Comparison of ENCODE assay signal across 10 mouse cellular contexts in genomic region chr13:53783492-53783891, GRCm38 (mm10).
DNase-seq lines count a peak whose midpoint lies in the region; ATAC-seq and TF ChIP-seq lines count a peak whose summit lies in the region.
"Had no signal": no experiment of that assay in that cellular context is flagged by ENCODE, and none has a peak within 500 bp of the region (broad histone marks: within the 10 kb centered on the region; RNA-seq: fewer than 3 reads in every experiment).

No protein-coding gene starts in this region.

- TF ChIP-seq CTCF in heart, adult 2 months (IDR thresholded peaks at IDR 0.05), result peak; percentile 88
- peak; percentile 96 for TF ChIP-seq CTCF in stomach, postnatal 0 days (IDR thresholded peaks at IDR 0.05; ENCODE audit: low read depth)

- no peaks in the 10 kb centered on the region for H3K27me3 ChIP-seq in heart, adult 2 months (ENCODE audit: control insufficient read depth, insufficient read depth, low read length)
- H3K27me3 ChIP-seq in heart, embryonic 11.5 days (ENCODE audit: control insufficient read depth, insufficient read depth, low read length), result no peaks in the 10 kb centered on the region
- H3K27me3 ChIP-seq in forebrain, embryonic 16.5 days (replicated peaks; ENCODE audit: control insufficient read depth, insufficient read depth, low read length), result no peaks in the 10 kb centered on the region; the same call in 1 of the 2 replicates
- H3K27me3 ChIP-seq in hindbrain, embryonic 16.5 days (replicated peaks; ENCODE audit: control insufficient read depth, insufficient read depth, low read length), result no peaks in the 10 kb centered on the region
- H3K27me3 ChIP-seq in midbrain, embryonic 15.5 days (replicated peaks), result no peaks in the 10 kb centered on the region
- H3K27me3 ChIP-seq in stomach, postnatal 0 days (ENCODE audit: control insufficient read depth, insufficient read depth, low read length), result no peaks in the 10 kb centered on the region

- no peak for ATAC-seq in heart, embryonic 11.5 days (replicated peaks; ENCODE audit: insufficient number of reproducible peaks, low FRiP score, low TSS enrichment)
- peak; percentile 72 for ATAC-seq in forebrain, embryonic 16.5 days
- ATAC-seq in hindbrain, embryonic 16.5 days, result peak; percentile 84
- peak; percentile 72 for ATAC-seq in midbrain, embryonic 15.5 days (replicated peaks)
- no peak for ATAC-seq in stomach, postnatal 0 days (ENCODE audit: low FRiP score, low TSS enrichment)

- no peak for TF ChIP-seq POLR2A in heart, adult 2 months (IDR thresholded peaks at IDR 0.05; ENCODE audit: insufficient read depth, low read depth, low read length)

- peak; percentile 46 to 50 for DNase-seq in heart, adult 2 months
- peak; percentile 36 for DNase-seq in cerebellum, adult 11-12 months
- DNase-seq in left cerebral cortex, adult 8-10 months (ENCODE audit: low spot score in 2 of 2), result peak; percentile 54 to 59
- DNase-seq in stomach, postnatal 0 days (ENCODE audit: low spot score), result peak; percentile 72

- intact Hi-C loops in heart, adult 2 months (cut with DNase I), result loop anchor here (1.0 kb wide), 1 partner anchor 280 kb away; no protein-coding TSS in a partner anchor

- no peaks in the 10 kb centered on the region for H3K9me3 ChIP-seq in heart, embryonic 11.5 days (replicated peaks; ENCODE audit: control insufficient read depth, low read length)
- H3K9me3 ChIP-seq in forebrain, embryonic 16.5 days (ENCODE audit: control insufficient read depth, low read length), result no peaks in the 10 kb centered on the region
- H3K9me3 ChIP-seq in hindbrain, embryonic 16.5 days (ENCODE audit: control insufficient read depth, low read length), result no peaks in the 10 kb centered on the region; the same call in none of the 2 replicates
- H3K9me3 ChIP-seq in midbrain, embryonic 15.5 days, result no peaks in the 10 kb centered on the region
- H3K9me3 ChIP-seq in stomach, postnatal 0 days (ENCODE audit: control insufficient read depth, low read length), result no peaks in the 10 kb centered on the region

- H3K4me3 ChIP-seq in heart, adult 2 months, result no peak overlapping the region
- H3K4me3 ChIP-seq in heart, embryonic 11.5 days (ENCODE audit: low read depth, low read length), result no peak overlapping the region
- H3K4me3 ChIP-seq in forebrain, embryonic 16.5 days (replicated peaks; ENCODE audit: low read length), result no peak overlapping the region
- no peak overlapping the region for H3K4me3 ChIP-seq in hindbrain, embryonic 16.5 days (ENCODE audit: low read length)
- H3K4me3 ChIP-seq in midbrain, embryonic 15.5 days, result no peak overlapping the region
- H3K4me3 ChIP-seq in stomach, postnatal 0 days (ENCODE audit: low read depth, low read length), result no peak overlapping the region

- no peaks in the 10 kb centered on the region for H3K79me2 ChIP-seq in heart, adult 2 months (replicated peaks; ENCODE audit: control insufficient read depth, insufficient read depth, low read length)

- no peak overlapping the region for H3K4me2 ChIP-seq in heart, embryonic 11.5 days
- H3K4me2 ChIP-seq in forebrain, embryonic 16.5 days (ENCODE audit: low read length), result no peak overlapping the region
- no peak overlapping the region for H3K4me2 ChIP-seq in hindbrain, embryonic 16.5 days (ENCODE audit: low read length)
- H3K4me2 ChIP-seq in midbrain, embryonic 15.5 days, result no peak overlapping the region
- no peak overlapping the region for H3K4me2 ChIP-seq in stomach, postnatal 0 days (replicated peaks; ENCODE audit: low read depth)

- TF ChIP-seq EP300 in heart, adult 2 months (IDR thresholded peaks at IDR 0.05; ENCODE audit: insufficient read depth, low read depth, low read length), result peak; percentile 65; the same call in 1 of the 2 replicates
- TF ChIP-seq EP300 in stomach, postnatal 0 days (optimal IDR thresholded peaks at IDR 0.05), result no peak

- H3K9ac ChIP-seq in heart, adult 2 months (ENCODE audit: low read depth, low read length), result no peak overlapping the region
- no peak overlapping the region for H3K9ac ChIP-seq in heart, embryonic 11.5 days (ENCODE audit: low read depth, low read length)
- no peak overlapping the region for H3K9ac ChIP-seq in forebrain, embryonic 16.5 days (replicated peaks; ENCODE audit: low read depth, low read length)
- H3K9ac ChIP-seq in hindbrain, embryonic 16.5 days (ENCODE audit: low read depth, low read length), result no peak overlapping the region
- H3K9ac ChIP-seq in midbrain, embryonic 15.5 days, result no peak overlapping the region
- H3K9ac ChIP-seq in stomach, postnatal 0 days (ENCODE audit: low read length), result no peak overlapping the region

- WGBS in heart, adult 2 months, result 18% methylated on average over 6 of the region's 6 CpGs
- WGBS in heart, embryonic 11.5 days (ENCODE audit: insufficient replicate concordance), result 17% methylated on average over 6 of the region's 6 CpGs
- WGBS in forebrain, embryonic 16.5 days, result 20% methylated on average over 6 of the region's 6 CpGs
- 16% methylated on average over 6 of the region's 6 CpGs for WGBS in hindbrain, embryonic 16.5 days
- 18% methylated on average over 6 of the region's 6 CpGs for WGBS in midbrain, embryonic 15.5 days
- WGBS in stomach, postnatal 0 days, result 21% methylated on average over 6 of the region's 6 CpGs

- H3K36me3 ChIP-seq in heart, adult 2 months (ENCODE audit: control insufficient read depth, insufficient read depth, low read length), result no peaks in the 10 kb centered on the region
- H3K36me3 ChIP-seq in heart, embryonic 11.5 days (ENCODE audit: control insufficient read depth, insufficient read depth, low read length), result no peaks in the 10 kb centered on the region
- no peaks in the 10 kb centered on the region for H3K36me3 ChIP-seq in forebrain, embryonic 16.5 days (ENCODE audit: control insufficient read depth, insufficient read depth)
- no peaks in the 10 kb centered on the region for H3K36me3 ChIP-seq in hindbrain, embryonic 16.5 days (ENCODE audit: control insufficient read depth, insufficient read depth, low read length)
- H3K36me3 ChIP-seq in midbrain, embryonic 15.5 days (replicated peaks), result no peaks in the 10 kb centered on the region
- no peaks in the 10 kb centered on the region for H3K36me3 ChIP-seq in stomach, postnatal 0 days (ENCODE audit: control insufficient read depth, insufficient read depth, low read length)
- H3K36me3 ChIP-seq: G1E had no signal

- no peaks in the 10 kb centered on the region for H3K4me1 ChIP-seq in heart, adult 2 months (ENCODE audit: control insufficient read depth, insufficient read depth, low read length)
- H3K4me1 ChIP-seq in heart, embryonic 11.5 days (ENCODE audit: control insufficient read depth, insufficient read depth, low read length), result no peaks in the 10 kb centered on the region
- H3K4me1 ChIP-seq in forebrain, embryonic 16.5 days (replicated peaks; ENCODE audit: control insufficient read depth, insufficient read depth, low read length), result no peaks in the 10 kb centered on the region
- H3K4me1 ChIP-seq in hindbrain, embryonic 16.5 days (ENCODE audit: control insufficient read depth, insufficient read depth, low read depth, low read length), result peaks cover 2% of the 10 kb centered on the region; the same call in 1 of the 2 replicates
- H3K4me1 ChIP-seq in midbrain, embryonic 15.5 days, result no peaks in the 10 kb centered on the region
- no peaks in the 10 kb centered on the region for H3K4me1 ChIP-seq in stomach, postnatal 0 days (replicated peaks; ENCODE audit: control insufficient read depth, insufficient read depth)

- no peak overlapping the region for H3K27ac ChIP-seq in heart, adult 2 months
- no peak overlapping the region for H3K27ac ChIP-seq in heart, embryonic 11.5 days (ENCODE audit: low read depth, low read length)
- H3K27ac ChIP-seq in forebrain, embryonic 16.5 days (ENCODE audit: low read length), result no peak overlapping the region
- no peak overlapping the region for H3K27ac ChIP-seq in hindbrain, embryonic 16.5 days (ENCODE audit: low read depth, low read length)
- H3K27ac ChIP-seq in midbrain, embryonic 15.5 days, result no peak overlapping the region
- H3K27ac ChIP-seq in stomach, postnatal 0 days (replicated peaks), result no peak overlapping the region
- H3K27ac ChIP-seq: macrophage had no signal

Comparison
In these comparisons a context has a peak if more than half of its experiments do, and no peak if none do; other contexts are left out.
1. ATAC-seq: peak in forebrain, embryonic 16.5 days (single experiment), hindbrain, embryonic 16.5 days (single experiment) and midbrain, embryonic 15.5 days (single experiment); none in heart, embryonic 11.5 days (single experiment) and stomach, postnatal 0 days (single experiment).
2. Peak in every context shown above with its lines, with median percentiles within 50 percentile points of each other: DNase-seq.